Mouse (Mus musculus): ENCODE measurements around the gene Dnmt3a. TPM values are rescaled to one million over a fixed set of nuclear protein-coding genes. Genes with fewer than 3 reads are reported as not detected.

Dnmt3a gene
- polyA plus RNA-seq, 1 experiment from 2014 or later = 114 TPM

GRCm38 (mm10) chr12:3773643-3774042, 32.2 kb upstream of the Dnmt3a start:
- H3K4me3 ChIP-seq (replicated peaks) = no peak overlapping the region
- 86% methylated on average over 3 of the region's 3 CpGs for WGBS
- peaks cover 30% of the 10 kb centered on the region; the same call in 1 of the 2 replicates for H3K36me3 ChIP-seq
- H3K9me3 ChIP-seq (replicated peaks) = no peaks in the 10 kb centered on the region
- H3K9ac ChIP-seq = no peak overlapping the region
- no peak for ATAC-seq (ENCODE audit: insufficient number of reproducible peaks, low FRiP score, low TSS enrichment, low read depth)
- no peaks in the 10 kb centered on the region for H3K4me1 ChIP-seq
- H3K4me2 ChIP-seq (replicated peaks) = no peak overlapping the region
- H3K27ac ChIP-seq (replicated peaks) = no peak overlapping the region
- no peaks in the 10 kb centered on the region for H3K27me3 ChIP-seq

GRCm38 (mm10) chr12:3776015-3776414, 29.8 kb upstream of the Dnmt3a start:
- H3K36me3 ChIP-seq = peaks cover 30% of the 10 kb centered on the region; the same call in 1 of the 2 replicates
- no peak overlapping the region for H3K9ac ChIP-seq
- 86% methylated on average over 2 of the region's 2 CpGs for WGBS
- H3K4me1 ChIP-seq = peaks cover 18% of the 10 kb centered on the region
- H3K4me3 ChIP-seq (replicated peaks) = no peak overlapping the region
- H3K27me3 ChIP-seq = no peaks in the 10 kb centered on the region
- ATAC-seq (ENCODE audit: insufficient number of reproducible peaks, low FRiP score, low TSS enrichment, low read depth) = no peak
- H3K4me2 ChIP-seq (replicated peaks) = no peak overlapping the region
- H3K27ac ChIP-seq (replicated peaks) = no peak overlapping the region
- no peaks in the 10 kb centered on the region for H3K9me3 ChIP-seq (replicated peaks)

GRCm38 (mm10) chr12:3777682-3778081, 28.1 kb upstream of the Dnmt3a start:
- Histone ChIP-seq H3K36me3 (peaks cover 30% of the 10 kb centered on the region; the same call in 1 of the 2 replicates), H3K27me3 (no peaks in the 10 kb centered on the region), H3K9ac (no peak overlapping the region), H3K9me3 (replicated peaks) (no peaks in the 10 kb centered on the region), H3K4me1 (peaks cover 28% of the 10 kb centered on the region), H3K27ac (replicated peaks) (no peak overlapping the region), H3K4me3 (replicated peaks) (no peak overlapping the region), H3K4me2 (replicated peaks) (no peak overlapping the region)
- no peak for ATAC-seq (ENCODE audit: insufficient number of reproducible peaks, low FRiP score, low TSS enrichment, low read depth)
- 95% methylated on average over 5 of the region's 5 CpGs for WGBS

GRCm38 (mm10) chr12:3778286-3778685, 27.5 kb upstream of the Dnmt3a start:
- Histone ChIP-seq H3K4me1 (peaks cover 34% of the 10 kb centered on the region), H3K4me2 (replicated peaks) (no peak overlapping the region), H3K27me3 (no peaks in the 10 kb centered on the region), H3K9ac (no peak overlapping the region), H3K27ac (replicated peaks) (no peak overlapping the region), H3K9me3 (replicated peaks) (no peaks in the 10 kb centered on the region), H3K36me3 (peaks cover 24% of the 10 kb centered on the region; the same call in 1 of the 2 replicates), H3K4me3 (replicated peaks) (no peak overlapping the region)
- 83% methylated on average over 6 of the region's 6 CpGs for WGBS
- no peak for ATAC-seq (ENCODE audit: insufficient number of reproducible peaks, low FRiP score, low TSS enrichment, low read depth)

GRCm38 (mm10) chr12:3779639-3780038, 26.2 kb upstream of the Dnmt3a start:
- Histone ChIP-seq H3K4me1 (peaks cover 42% of the 10 kb centered on the region), H3K36me3 (peaks cover 13% of the 10 kb centered on the region; the same call in 1 of the 2 replicates), H3K9me3 (replicated peaks) (no peaks in the 10 kb centered on the region), H3K27me3 (no peaks in the 10 kb centered on the region), H3K27ac (replicated peaks) (no peak overlapping the region), H3K4me2 (replicated peaks) (no peak overlapping the region), H3K9ac (no peak overlapping the region), H3K4me3 (replicated peaks) (no peak overlapping the region)
- no peak for ATAC-seq (ENCODE audit: insufficient number of reproducible peaks, low FRiP score, low TSS enrichment, low read depth)
- 83% methylated on average over 2 of the region's 2 CpGs for WGBS

- H3K9ac ChIP-seq = no peak overlapping the region
- 11% methylated on average over 8 of the region's 8 CpGs for WGBS
- peaks cover 42% of the 10 kb centered on the region for H3K4me1 ChIP-seq
- H3K9me3 ChIP-seq (replicated peaks) = no peaks in the 10 kb centered on the region
- peak; percentile 31; the same call in 1 of the 2 replicates for ATAC-seq (ENCODE audit: insufficient number of reproducible peaks, low FRiP score, low TSS enrichment, low read depth)
- peak overlapping the region; percentile 87 for H3K27ac ChIP-seq (replicated peaks)
- no peaks in the 10 kb centered on the region for H3K27me3 ChIP-seq
- peaks cover 5% of the 10 kb centered on the region; the same call in 1 of the 2 replicates for H3K36me3 ChIP-seq
- no peak overlapping the region for H3K4me3 ChIP-seq (replicated peaks)
- peak overlapping the region; percentile 12; the same call in 1 of the 2 replicates for H3K4me2 ChIP-seq (replicated peaks)
These were observed 25.4 kb upstream of the Dnmt3a start for GRCm38 (mm10) chr12:3780405-3780891.

- 21% methylated on average over 7 of the region's 7 CpGs for WGBS
These were observed 24.8 kb upstream of the Dnmt3a start for GRCm38 (mm10) chr12:3780931-3781471.

GRCm38 (mm10) chr12:3781482-3781881, 24.3 kb upstream of the Dnmt3a start:
- 0 out of 2 replicates have a peak, but pooled peaks cover under 1% of the 10 kb centered on the region for H3K36me3 ChIP-seq
- no peak overlapping the region for H3K9ac ChIP-seq
- no peak overlapping the region for H3K4me3 ChIP-seq (replicated peaks)
- peak overlapping the region; percentile 87 for H3K27ac ChIP-seq (replicated peaks)
- peak; percentile 81 for ATAC-seq (ENCODE audit: insufficient number of reproducible peaks, low FRiP score, low TSS enrichment, low read depth)
- H3K27me3 ChIP-seq = no peaks in the 10 kb centered on the region
- WGBS = 7% methylated on average over 8 of the region's 8 CpGs
- no peak overlapping the region for H3K4me2 ChIP-seq (replicated peaks)
- no peaks in the 10 kb centered on the region for H3K9me3 ChIP-seq (replicated peaks)
- H3K4me1 ChIP-seq = peaks cover 42% of the 10 kb centered on the region

More at GRCm38 (mm10) chr12:3780931-3781471, 24.8 kb upstream of the Dnmt3a start:
- Histone ChIP-seq H3K9ac (no peak overlapping the region), H3K4me2 (replicated peaks) (peak overlapping the region; percentile 12; the same call in 1 of the 2 replicates), H3K4me1 (peaks cover 42% of the 10 kb centered on the region), H3K27ac (replicated peaks) (peak overlapping the region; percentile 87), H3K9me3 (replicated peaks) (no peaks in the 10 kb centered on the region), H3K36me3 (0 out of 2 replicates have a peak, but pooled peaks cover 3% of the 10 kb centered on the region), H3K4me3 (replicated peaks) (no peak overlapping the region), H3K27me3 (no peaks in the 10 kb centered on the region)
- peak; percentile 69 for ATAC-seq (ENCODE audit: insufficient number of reproducible peaks, low FRiP score, low TSS enrichment, low read depth)

- Histone ChIP-seq H3K27me3 (no peaks in the 10 kb centered on the region), H3K9ac (no peak overlapping the region), H3K36me3 (no peaks in the 10 kb centered on the region), H3K4me1 (peaks cover 58% of the 10 kb centered on the region), H3K27ac (replicated peaks) (no peak overlapping the region), H3K4me2 (replicated peaks) (no peak overlapping the region), H3K9me3 (replicated peaks) (no peaks in the 10 kb centered on the region), H3K4me3 (replicated peaks) (no peak overlapping the region)
- ATAC-seq (ENCODE audit: insufficient number of reproducible peaks, low FRiP score, low TSS enrichment, low read depth) = no peak
- 46% methylated on average over 3 of the region's 3 CpGs for WGBS
These were observed 22.5 kb upstream of the Dnmt3a start for GRCm38 (mm10) chr12:3783196-3783825.

GRCm38 (mm10) chr12:3784258-3784657, 21.5 kb upstream of the Dnmt3a start:
- WGBS = 90% methylated on average over 2 of the region's 2 CpGs
- ATAC-seq (ENCODE audit: insufficient number of reproducible peaks, low FRiP score, low TSS enrichment, low read depth) = no peak

GRCm38 (mm10) chr12:3784729-3785128, 21.1 kb upstream of the Dnmt3a start:
- Histone ChIP-seq H3K36me3 (no peaks in the 10 kb centered on the region), H3K4me1 (peaks cover 66% of the 10 kb centered on the region), H3K9ac (no peak overlapping the region), H3K9me3 (replicated peaks) (no peaks in the 10 kb centered on the region), H3K4me2 (replicated peaks) (no peak overlapping the region), H3K4me3 (replicated peaks) (no peak overlapping the region), H3K27me3 (no peaks in the 10 kb centered on the region), H3K27ac (replicated peaks) (no peak overlapping the region)
- no peak for ATAC-seq (ENCODE audit: insufficient number of reproducible peaks, low FRiP score, low TSS enrichment, low read depth)
- 79% methylated on average over 4 of the region's 4 CpGs for WGBS

More at GRCm38 (mm10) chr12:3784258-3784657, 21.5 kb upstream of the Dnmt3a start:
- no peak overlapping the region for H3K9ac ChIP-seq
- no peaks in the 10 kb centered on the region for H3K27me3 ChIP-seq
- H3K27ac ChIP-seq (replicated peaks) = no peak overlapping the region
- no peaks in the 10 kb centered on the region for H3K9me3 ChIP-seq (replicated peaks)
- H3K4me2 ChIP-seq (replicated peaks) = no peak overlapping the region
- no peaks in the 10 kb centered on the region for H3K36me3 ChIP-seq
- no peak overlapping the region for H3K4me3 ChIP-seq (replicated peaks)
- peaks cover 67% of the 10 kb centered on the region for H3K4me1 ChIP-seq
